Mouse (Mus musculus): Measurements from ENCODE around the gene Rag2. TPM values are rescaled to one million over a fixed set of nuclear protein-coding genes. Genes with fewer than 3 reads are reported as not detected.

Gene Rag2
- polyA plus RNA-seq (2014; fragmentation: Illumina TruSeq; extraction: RNeasy Lipid Tissue Mini Kit (QIAGEN cat#74804); ENCODE audit: low replicate concordance): not detected

DNA sequence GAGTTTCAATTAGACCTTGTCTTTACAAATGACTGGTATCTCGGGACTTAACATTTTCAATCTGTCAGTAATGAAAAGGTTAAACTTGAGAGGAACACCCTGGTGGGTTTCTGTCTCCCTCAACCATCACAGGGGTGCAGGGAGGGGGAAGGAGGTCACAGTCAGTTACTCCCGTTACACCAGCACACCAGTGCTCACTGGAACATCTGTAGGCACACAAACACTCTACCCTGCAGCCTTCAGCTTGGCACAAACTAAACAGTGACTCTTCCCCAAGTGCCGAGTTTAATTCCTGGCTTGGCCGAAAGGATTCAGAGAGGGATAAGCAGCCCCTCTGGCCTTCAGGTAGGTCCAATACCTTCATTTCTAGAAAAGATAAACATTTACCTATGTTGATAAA is at the start of gene Rag2:
TSS of gene Rag2 (plus strand) at position 193 of the 400 bp plus-strand sequence.

DNA sequence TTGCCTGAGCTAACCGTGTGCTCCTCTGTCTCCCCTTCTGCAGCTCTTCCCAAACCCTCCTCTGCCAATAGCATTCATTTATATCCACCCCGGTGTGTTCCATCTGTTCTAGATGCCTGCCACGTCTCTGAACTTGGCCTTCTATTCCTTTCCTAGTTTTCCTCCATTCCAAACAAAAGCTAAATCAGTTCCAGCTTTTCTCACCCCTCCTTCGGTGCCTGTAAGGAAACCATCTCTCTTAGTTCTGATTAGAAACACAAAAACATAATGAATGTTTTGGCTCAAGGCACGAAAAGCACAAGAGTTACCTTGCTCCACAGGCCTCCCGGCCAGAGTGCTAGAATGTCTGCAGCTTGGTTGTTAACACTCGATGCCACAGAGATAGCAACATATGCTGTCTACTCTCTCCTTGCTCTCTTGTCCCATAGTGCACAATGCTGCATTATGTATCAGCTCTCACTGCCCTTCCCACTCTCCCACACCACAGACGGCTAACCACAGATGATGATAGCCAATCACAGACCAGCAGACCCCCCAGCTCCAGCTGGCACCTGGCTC is 24.7 kb downstream of the Rag2 start, which contains the start of the genes Rag1 and B230118H07Rik:
TSS of gene Rag1 (minus strand) at position 388 of the 558 bp plus-strand sequence.
TSS of gene B230118H07Rik (minus strand) at position 419 of the 558 bp plus-strand sequence.

DNA sequence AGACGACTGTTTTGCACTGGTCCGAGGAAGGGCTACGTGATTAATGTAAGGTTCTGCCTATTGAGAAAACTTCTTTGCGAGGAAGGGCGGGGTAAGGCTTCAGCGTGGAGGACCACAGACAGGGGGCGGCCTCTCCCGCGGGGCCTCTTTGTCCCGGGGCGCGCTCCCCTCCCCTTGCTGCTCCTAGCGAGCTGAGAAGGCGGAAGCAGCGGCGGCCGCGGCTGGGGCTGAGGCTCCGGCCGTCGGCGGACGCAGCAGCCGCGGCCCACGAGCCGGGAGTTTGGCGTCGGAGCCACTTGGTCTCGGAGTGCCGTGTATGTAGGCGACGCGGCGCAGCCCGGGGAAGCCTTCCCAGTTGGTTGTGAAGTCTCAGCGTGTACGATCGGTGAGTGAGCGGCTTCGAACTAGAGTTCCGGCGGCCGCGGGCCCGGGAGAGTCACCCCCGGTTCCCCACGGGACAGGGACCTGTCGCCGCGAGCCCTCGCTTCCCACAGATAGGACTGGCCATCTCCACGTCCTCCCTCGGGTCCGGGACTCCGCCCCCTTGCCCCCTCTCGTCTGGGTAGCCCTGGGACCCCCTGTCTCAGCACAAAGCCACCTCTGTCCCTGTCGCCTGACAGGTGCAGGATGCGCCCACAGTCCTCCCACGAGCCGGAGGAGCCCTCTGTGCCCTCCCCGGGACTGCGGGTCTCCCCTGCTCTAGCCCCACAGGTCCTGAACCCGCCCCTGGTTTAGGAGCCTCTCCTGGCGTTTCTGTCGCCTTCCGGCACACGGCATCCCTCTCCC is 53.9 kb downstream of the Rag2 start, which contains the start of gene Traf6:
TSS of gene Traf6 (plus strand) at position 194 of the 786 bp plus-strand sequence.

Other genes with a start within 250 kb of the Rag2 start
- not detected for gene Rag1, start 24.8 kb downstream of the Rag2 start, polyA plus RNA-seq (2014; fragmentation: Illumina TruSeq; extraction: RNeasy Lipid Tissue Mini Kit (QIAGEN cat#74804); ENCODE audit: low replicate concordance)
- gene B230118H07Rik, start 24.8 kb downstream of the Rag2 start, polyA plus RNA-seq (2014; fragmentation: Illumina TruSeq; extraction: RNeasy Lipid Tissue Mini Kit (QIAGEN cat#74804); ENCODE audit: low replicate concordance): 38.4 TPM
- gene Traf6, start 53.7 kb downstream of the Rag2 start, polyA plus RNA-seq (2014; fragmentation: Illumina TruSeq; extraction: RNeasy Lipid Tissue Mini Kit (QIAGEN cat#74804); ENCODE audit: low replicate concordance): 20.4 TPM